Mouse (Mus musculus): Measurements from ENCODE around the gene Snrpd3.

DNA sequence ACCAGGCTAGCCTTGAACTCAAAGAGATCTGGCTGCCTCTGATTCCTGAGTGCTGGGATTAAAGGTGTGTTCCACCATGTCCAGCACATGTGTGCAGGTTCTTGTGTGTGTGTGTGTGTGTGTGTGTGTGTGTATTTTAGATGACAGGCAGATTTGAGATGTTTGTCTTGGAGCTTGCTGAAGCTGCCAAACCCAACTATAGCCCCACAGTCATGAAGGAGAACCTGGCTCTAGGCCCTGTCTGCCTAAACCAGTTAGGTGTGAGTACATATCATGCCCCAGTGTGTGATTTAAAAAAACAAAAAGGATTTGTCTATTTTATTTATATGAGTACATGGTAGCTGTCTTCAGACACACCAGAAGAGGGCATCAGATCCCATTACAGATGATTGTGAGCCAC is 21.4 kb upstream of the Snrpd3 start:
- no peak for TF ChIP-seq CTCF (IDR thresholded peaks at IDR 0.05; ENCODE audit: low read depth)
- no peak for TF ChIP-seq EP300 (IDR thresholded peaks at IDR 0.05; ENCODE audit: low read depth)
